Mouse (Mus musculus): ENCODE data around the gene Vmn1r228. TPM values are rescaled to one million over a fixed set of nuclear protein-coding genes. Genes with fewer than 3 reads are reported as not detected.

Gene Vmn1r228
- polyA plus RNA-seq (2012; rRNA removed): not detected in 2 replicates

DNA sequence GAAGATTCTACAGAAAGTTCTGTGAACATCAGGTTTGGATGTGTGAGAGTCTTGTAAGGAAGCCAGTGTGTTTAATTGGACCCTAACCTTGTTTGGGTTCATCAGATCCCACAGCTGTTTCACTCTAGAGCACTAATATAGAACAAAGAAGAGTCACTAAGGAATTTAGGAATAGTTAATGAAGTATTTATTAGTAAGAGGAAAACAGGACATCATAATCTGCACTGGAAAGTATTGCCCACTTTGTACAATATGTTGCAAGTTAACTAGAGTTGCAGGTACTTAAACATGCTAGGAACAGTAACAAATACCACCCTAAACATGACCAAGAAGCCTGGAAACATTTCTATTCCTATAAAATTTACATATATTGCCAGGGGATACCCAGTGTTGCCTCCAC, at the start of gene Vmn1r228:
Gene Vmn1r228, minus strand, starts transcription at position 101 of the 400 bp plus-strand sequence.

GRCm38 (mm10) chr17:20811255-20811654, 25.3 kb upstream of the Vmn1r228 start, which contains the start of gene Vmn1r229:
Vmn1r229 (plus strand) TSS chr17:20811555.

DNA sequence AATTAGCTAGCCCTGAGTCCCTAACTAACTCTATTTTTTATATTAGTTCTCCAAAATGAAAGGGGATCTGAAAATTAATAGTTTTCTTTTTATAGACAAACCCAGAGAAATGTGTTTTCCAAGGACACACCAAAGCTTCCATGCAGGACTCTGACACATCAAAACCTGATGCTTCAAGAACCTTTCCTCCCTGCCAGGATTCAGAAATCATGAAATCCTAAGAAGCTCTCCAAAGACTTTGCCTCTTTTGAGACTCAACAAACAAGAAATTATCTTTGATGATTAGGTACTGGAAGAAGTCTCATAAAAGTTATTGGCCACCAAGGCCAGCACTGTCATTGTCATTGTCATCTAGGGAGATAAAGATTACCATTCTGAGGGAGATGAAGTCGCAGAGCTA, 56.4 kb downstream of the Vmn1r228 start, which contains the start of gene Vmn1r227:
Gene Vmn1r227, plus strand, starts transcription at position 301 of the 400 bp plus-strand sequence.

Other genes starting within 250 kb of the Vmn1r228 start
- not detected in 2 replicates for gene Vmn2r109, start 221.4 kb downstream of the Vmn1r228 start, polyA plus RNA-seq (2012; rRNA removed)
- not detected in 2 replicates for gene Vmn2r110, start 189.7 kb downstream of the Vmn1r228 start, polyA plus RNA-seq (2012; rRNA removed)
- gene Fpr-rs3, start 161.3 kb downstream of the Vmn1r228 start, polyA plus RNA-seq (2012; rRNA removed): not detected in 2 replicates
- gene Vmn1r226, start 103.3 kb downstream of the Vmn1r228 start, polyA plus RNA-seq (2012; rRNA removed): not detected in 2 replicates
- gene Vmn1r227, start 56.3 kb downstream of the Vmn1r228 start, polyA plus RNA-seq (2012; rRNA removed): not detected in 2 replicates
- gene Vmn1r229, start 25.4 kb upstream of the Vmn1r228 start, polyA plus RNA-seq (2012; rRNA removed): not detected in 2 replicates
- not detected in 2 replicates for gene Vmn1r230, start 54.3 kb upstream of the Vmn1r228 start, polyA plus RNA-seq (2012; rRNA removed)
- not detected in 2 replicates for gene Vmn1r231, start 118.9 kb upstream of the Vmn1r228 start, polyA plus RNA-seq (2012; rRNA removed)
- not detected in 2 replicates for gene Vmn1r232, start 133.6 kb upstream of the Vmn1r228 start, polyA plus RNA-seq (2012; rRNA removed)
- gene Ppp2r1a, start 159.2 kb upstream of the Vmn1r228 start, polyA plus RNA-seq (2012; rRNA removed): 435 and 470 TPM in 2 replicates
- gene Vmn1r233, start 210.3 kb upstream of the Vmn1r228 start, polyA plus RNA-seq (2012; rRNA removed): not detected in 2 replicates
- 22.2 and 25.7 TPM in 2 replicates for gene Zfp160, start 222.7 kb upstream of the Vmn1r228 start, polyA plus RNA-seq (2012; rRNA removed)

Measured in central nervous system, embryonic 18 days (tissue).